Mouse (Mus musculus) neural tube, embryonic 12.5 days (tissue): ENCODE results near the gene Itga9. TPM values are rescaled to one million over a fixed set of nuclear protein-coding genes. Genes with fewer than 3 reads are reported as not detected.

Experiments
- ATAC-seq: fragments of 200-750 bp; cut with Nextera tagmentation; 2 replicates; pipeline ENCODE4 v1.8.0; 2017; ENCODE audit warnings: low read depth, mild to moderate bottlenecking, moderate TSS enrichment, moderate library complexity; ENCODE audit not compliant: low FRiP score
- H3K27ac ChIP-seq: fragments of 300-500 bp; sonication (generic); 2 replicates; pipeline ENCODE4 v1.5.1; 2016
- H3K27me3 ChIP-seq: fragments of 300-500 bp; sonication (generic); replicated peaks from 2 replicates; pipeline ENCODE4 v1.6.1; 2016; ENCODE audit warnings: mild to moderate bottlenecking
- H3K36me3 ChIP-seq: fragments of 300-500 bp; sonication (generic); 2 replicates; pipeline ENCODE4 v1.6.1; 2016; ENCODE audit warnings: mild to moderate bottlenecking
- H3K4me1 ChIP-seq: fragments of 300-500 bp; sonication (generic); 2 replicates; pipeline ENCODE4 v1.6.1; 2016
- H3K4me2 ChIP-seq: fragments of 300-500 bp; sonication (generic); replicated peaks from 2 replicates; pipeline ENCODE4 v1.6.1; 2016; ENCODE audit warnings: mild to moderate bottlenecking
- H3K4me3 ChIP-seq: fragments of 300-500 bp; sonication (generic); 2 replicates; pipeline ENCODE4 v1.5.1; 2016
- H3K9ac ChIP-seq: fragments of 300-500 bp; sonication (generic); 2 replicates; pipeline ENCODE4 v1.6.1; 2016; ENCODE audit warnings: mild to moderate bottlenecking
- H3K9me3 ChIP-seq: fragments of 300-500 bp; sonication (generic); 2 replicates; pipeline ENCODE4 v1.6.1; 2016; ENCODE audit warnings: mild to moderate bottlenecking
- WGBS: fragments of 180-500 bp; shearing (Covaris S2); methylation state at CpG from one replicate; pipeline ENCODE4 v1.1.7; 2016; 5-methylcytosine and 5-hydroxymethylcytosine counted together
- polyA plus RNA-seq: library from polyadenylated mRNA; unstranded; fragments of >200 nt; fragmentation: Nextera tagmentation; extraction: Ambion mirVana; gene quantifications from 2 replicates; pipeline ENCODE4 v1.2.1, GENCODE M21; 2016

Gene Itga9
- polyA plus RNA-seq, 1 experiment from 2014 or later: 9.4 TPM

GRCm38 (mm10) chr9:118926688-118927321, 320.3 kb downstream of the Itga9 start:
- Histone ChIP-seq H3K9me3 (no peaks in the 10 kb centered on the region), H3K4me1 (peaks cover 27% of the 10 kb centered on the region), H3K9ac (peak overlapping the region; percentile 84), H3K27ac (peak overlapping the region; percentile 79; the same call in 1 of the 2 replicates), H3K36me3 (no peaks in the 10 kb centered on the region), H3K4me3 (peak overlapping the region; percentile 75), H3K27me3 (no peaks in the 10 kb centered on the region; the same call in 1 of the 2 replicates), H3K4me2 (peak overlapping the region; percentile 96)
- 3% methylated on average over 67 of the region's 68 CpGs for WGBS
- ATAC-seq: peak; percentile 19

GRCm38 (mm10) chr9:118927501-118927900, 321.0 kb downstream of the Itga9 start:
- Histone ChIP-seq H3K27me3 (no peaks in the 10 kb centered on the region; the same call in 1 of the 2 replicates), H3K9me3 (no peaks in the 10 kb centered on the region), H3K27ac (no peak overlapping the region), H3K4me3 (peak overlapping the region; percentile 75), H3K4me2 (peak overlapping the region; percentile 96), H3K9ac (peak overlapping the region; percentile 84; the same call in 1 of the 2 replicates), H3K4me1 (peaks cover 27% of the 10 kb centered on the region), H3K36me3 (no peaks in the 10 kb centered on the region)
- ATAC-seq: no peak
- 53% methylated on average over 8 of the region's 8 CpGs for WGBS

- Histone ChIP-seq H3K9me3 (no peaks in the 10 kb centered on the region), H3K27ac (no peak overlapping the region), H3K36me3 (no peaks in the 10 kb centered on the region), H3K4me2 (peak overlapping the region; percentile 96), H3K4me3 (no peak overlapping the region), H3K9ac (peak overlapping the region; percentile 40; the same call in 1 of the 2 replicates), H3K4me1 (peaks cover 27% of the 10 kb centered on the region), H3K27me3 (no peaks in the 10 kb centered on the region; the same call in 1 of the 2 replicates)
- WGBS: 51% methylated on average over 2 of the region's 2 CpGs
- ATAC-seq: no peak
Observed at GRCm38 (mm10) chr9:118928007-118928406, 321.5 kb downstream of the Itga9 start.

GRCm38 (mm10) chr9:118928656-118929055, 322.2 kb downstream of the Itga9 start:
- peaks cover 27% of the 10 kb centered on the region for H3K4me1 ChIP-seq
- no peaks in the 10 kb centered on the region; the same call in 1 of the 2 replicates for H3K27me3 ChIP-seq
- no peak for ATAC-seq
- H3K9me3 ChIP-seq: no peaks in the 10 kb centered on the region
- H3K27ac ChIP-seq: no peak overlapping the region
- H3K9ac ChIP-seq: no peak overlapping the region
- 29% methylated on average over 7 of the region's 7 CpGs for WGBS
- 0 out of 2 replicates have a peak overlapping the region, but pooled peaks have one; percentile 96 for H3K4me2 ChIP-seq
- no peak overlapping the region for H3K4me3 ChIP-seq
- no peaks in the 10 kb centered on the region for H3K36me3 ChIP-seq

GRCm38 (mm10) chr9:118930611-118931010, 324.1 kb downstream of the Itga9 start:
- H3K9me3 ChIP-seq: no peaks in the 10 kb centered on the region
- WGBS: 84% methylated on average over 9 of the region's 9 CpGs
- ATAC-seq: no peak
- no peaks in the 10 kb centered on the region for H3K36me3 ChIP-seq
- no peak overlapping the region for H3K4me2 ChIP-seq
- H3K27me3 ChIP-seq: no peaks in the 10 kb centered on the region
- H3K9ac ChIP-seq: no peak overlapping the region
- peaks cover 17% of the 10 kb centered on the region for H3K4me1 ChIP-seq
- H3K27ac ChIP-seq: no peak overlapping the region
- H3K4me3 ChIP-seq: no peak overlapping the region

- Histone ChIP-seq H3K4me3 (no peak overlapping the region), H3K27me3 (no peaks in the 10 kb centered on the region), H3K4me1 (no peaks in the 10 kb centered on the region; the same call in none of the 2 replicates), H3K9me3 (no peaks in the 10 kb centered on the region), H3K4me2 (no peak overlapping the region), H3K9ac (no peak overlapping the region), H3K27ac (no peak overlapping the region), H3K36me3 (no peaks in the 10 kb centered on the region)
- ATAC-seq: no peak
- WGBS: 92% methylated on average over 9 of the region's 9 CpGs
Observed at GRCm38 (mm10) chr9:118933800-118934199, 327.3 kb downstream of the Itga9 start.

GRCm38 (mm10) chr9:118934319-118934718, 327.8 kb downstream of the Itga9 start:
- no peaks in the 10 kb centered on the region for H3K27me3 ChIP-seq
- no peak overlapping the region for H3K4me2 ChIP-seq
- H3K9me3 ChIP-seq: no peaks in the 10 kb centered on the region
- no peak for ATAC-seq
- peaks cover 2% of the 10 kb centered on the region for H3K4me1 ChIP-seq
- H3K27ac ChIP-seq: no peak overlapping the region
- 89% methylated on average over 12 of the region's 12 CpGs for WGBS
- no peak overlapping the region for H3K9ac ChIP-seq
- no peak overlapping the region for H3K4me3 ChIP-seq
- no peaks in the 10 kb centered on the region for H3K36me3 ChIP-seq

- Histone ChIP-seq H3K4me1 (peaks cover 4% of the 10 kb centered on the region), H3K4me3 (no peak overlapping the region), H3K4me2 (no peak overlapping the region), H3K36me3 (no peaks in the 10 kb centered on the region), H3K9me3 (no peaks in the 10 kb centered on the region), H3K27ac (no peak overlapping the region), H3K27me3 (no peaks in the 10 kb centered on the region), H3K9ac (no peak overlapping the region)
- 81% methylated on average over 13 of the region's 13 CpGs for WGBS
- ATAC-seq: no peak
Observed at GRCm38 (mm10) chr9:118935098-118935497, 328.6 kb downstream of the Itga9 start.

GRCm38 (mm10) chr9:118936071-118936470, 329.6 kb downstream of the Itga9 start:
- no peak for ATAC-seq

GRCm38 (mm10) chr9:118937515-118937914, 331.0 kb downstream of the Itga9 start:
- Histone ChIP-seq H3K27me3 (no peaks in the 10 kb centered on the region), H3K27ac (no peak overlapping the region), H3K9me3 (no peaks in the 10 kb centered on the region), H3K36me3 (no peaks in the 10 kb centered on the region), H3K4me1 (peaks cover 4% of the 10 kb centered on the region), H3K9ac (no peak overlapping the region), H3K4me3 (no peak overlapping the region), H3K4me2 (no peak overlapping the region)
- no peak for ATAC-seq
- WGBS: 48% methylated on average over 3 of the region's 3 CpGs

More at GRCm38 (mm10) chr9:118936071-118936470, 329.6 kb downstream of the Itga9 start:
- no peak overlapping the region for H3K4me2 ChIP-seq
- WGBS: 54% methylated on average over 12 of the region's 12 CpGs
- H3K9me3 ChIP-seq: no peaks in the 10 kb centered on the region
- peaks cover 4% of the 10 kb centered on the region for H3K4me1 ChIP-seq
- no peaks in the 10 kb centered on the region for H3K27me3 ChIP-seq
- no peak overlapping the region for H3K27ac ChIP-seq
- H3K4me3 ChIP-seq: no peak overlapping the region
- no peaks in the 10 kb centered on the region for H3K36me3 ChIP-seq
- H3K9ac ChIP-seq: no peak overlapping the region

GRCm38 (mm10) chr9:118939410-118939809, 332.9 kb downstream of the Itga9 start:
- Histone ChIP-seq H3K9me3 (no peaks in the 10 kb centered on the region), H3K4me3 (no peak overlapping the region), H3K36me3 (no peaks in the 10 kb centered on the region), H3K27me3 (no peaks in the 10 kb centered on the region), H3K9ac (no peak overlapping the region), H3K4me1 (peaks cover 4% of the 10 kb centered on the region), H3K4me2 (no peak overlapping the region), H3K27ac (no peak overlapping the region)
- no peak for ATAC-seq
- WGBS: 26% methylated on average over 13 of the region's 13 CpGs

GRCm38 (mm10) chr9:118939831-118940230, 333.3 kb downstream of the Itga9 start:
- WGBS: 84% methylated on average over 12 of the region's 12 CpGs
- no peaks in the 10 kb centered on the region for H3K9me3 ChIP-seq
- peaks cover 4% of the 10 kb centered on the region for H3K4me1 ChIP-seq
- H3K9ac ChIP-seq: no peak overlapping the region
- H3K4me2 ChIP-seq: no peak overlapping the region
- no peaks in the 10 kb centered on the region for H3K36me3 ChIP-seq
- no peaks in the 10 kb centered on the region for H3K27me3 ChIP-seq
- ATAC-seq: no peak
- H3K4me3 ChIP-seq: no peak overlapping the region
- H3K27ac ChIP-seq: no peak overlapping the region
